10 mouse cellular contexts compared by ENCODE assay signal in genomic region chr12:54316980-54317471, GRCm38 (mm10).
A peak's percentile ranks its signal among the peaks of the same experiment; 100 is the strongest.
DNase-seq lines count a peak whose midpoint lies in the region; TF ChIP-seq lines count a peak whose summit lies in the region.
"Had no signal": no experiment of that assay in that cellular context is flagged by ENCODE, and none has a peak within 500 bp of the region (broad histone marks: within the 10 kb centered on the region; RNA-seq: fewer than 3 reads in every experiment).

No protein-coding gene starts in this region.

- H3K27ac ChIP-seq in hindbrain, embryonic 10.5 days, result peak overlapping the region; percentile 59; the same call in 1 of the 2 replicates
- H3K27ac ChIP-seq: macrophage had no signal

- H3K4me3 ChIP-seq in hindbrain, embryonic 10.5 days, result peak overlapping the region; percentile 39

- no peak for TF ChIP-seq POLR2A in brain, embryonic 14.5 days (IDR thresholded peaks at IDR 0.05; ENCODE audit: borderline replicate concordance, extremely low read depth, insufficient read depth, insufficient read length, poor library complexity, severe bottlenecking)

- H3K9me3 ChIP-seq in hindbrain, embryonic 10.5 days, result peaks cover 6% of the 10 kb centered on the region; the same call in 1 of the 2 replicates

- peak; percentile 87 for DNase-seq in heart, adult 11 months
- DNase-seq in heart, adult 9 months (ENCODE audit: low spot score in 2 of 2), result no peak
- DNase-seq in brain, embryonic 14.5 days (ENCODE audit: low read depth), result peak; percentile 31
- DNase-seq in hindbrain, embryonic 10.5 days (ENCODE audit: low spot score), result peak; percentile 48
- DNase-seq in lung, postnatal 14 days, result peak; percentile 6
- peak; percentile 66 for DNase-seq in thymus, postnatal 0 days (ENCODE audit: low spot score)
- no peak for DNase-seq in gastrocnemius, postnatal 10 days
- no peak for DNase-seq in c-Kit-positive CD71-positive TER-119-positive erythroid progenitor cells, embryonic 14.5 days (ENCODE audit: low spot score)

- no peaks in the 10 kb centered on the region for H3K36me3 ChIP-seq in hindbrain, embryonic 10.5 days
- H3K36me3 ChIP-seq: G1E had no signal

- peaks cover 34% of the 10 kb centered on the region for H3K4me1 ChIP-seq in hindbrain, embryonic 10.5 days (replicated peaks)

- under 1% methylated on average over 16 of the region's 16 CpGs for WGBS in hindbrain, embryonic 10.5 days

- peaks cover 49% of the 10 kb centered on the region for H3K27me3 ChIP-seq in hindbrain, embryonic 10.5 days (ENCODE audit: insufficient read depth, poor library complexity, severe bottlenecking)

- TF ChIP-seq CTCF in brain, embryonic 14.5 days (IDR thresholded peaks at IDR 0.05; ENCODE audit: borderline replicate concordance, extremely low read depth, insufficient read depth, insufficient read length), result no peak

Comparison
In these comparisons a context has a peak if more than half of its experiments do, and no peak if none do; other contexts are left out.
1. DNase-seq: peak in heart, adult 11 months (single experiment), brain, embryonic 14.5 days (single experiment), hindbrain, embryonic 10.5 days (single experiment), lung, postnatal 14 days (single experiment) and thymus, postnatal 0 days (single experiment); none in heart, adult 9 months (0 of 2), gastrocnemius, postnatal 10 days (single experiment) and c-Kit-positive CD71-positive TER-119-positive erythroid progenitor cells, embryonic 14.5 days (single experiment).